Mouse (Mus musculus) hindbrain, embryonic 10.5 days (tissue): ENCODE results near the gene 1700001C02Rik. TPM values are rescaled to one million over a fixed set of nuclear protein-coding genes. Genes with fewer than 3 reads are reported as not detected.

Experiments used
- DNase-seq: peaks from one replicate; pipeline ENCODE4 v3.0.0-alpha.2; 2017; ENCODE audit warnings: low spot score
- H3K27ac ChIP-seq: fragments of 300-500 bp; sonication (generic); 2 replicates; pipeline ENCODE4 v1.5.1; 2016; ENCODE audit warnings: mild to moderate bottlenecking, moderate library complexity
- H3K27me3 ChIP-seq: fragments of 300-500 bp; sonication (generic); 2 replicates; pipeline ENCODE4 v1.6.1; 2016; ENCODE audit warnings: mild to moderate bottlenecking; ENCODE audit not compliant: poor library complexity, insufficient read depth, severe bottlenecking
- H3K36me3 ChIP-seq: fragments of 300-500 bp; sonication (generic); 2 replicates; pipeline ENCODE4 v1.6.1; 2016; ENCODE audit warnings: mild to moderate bottlenecking, moderate library complexity
- H3K4me1 ChIP-seq: fragments of 300-500 bp; sonication (generic); replicated peaks from 2 replicates; pipeline ENCODE4 v1.6.1; 2016; ENCODE audit warnings: mild to moderate bottlenecking
- H3K4me3 ChIP-seq: fragments of 300-500 bp; sonication (generic); 2 replicates; pipeline ENCODE4 v1.5.1; 2016; ENCODE audit warnings: mild to moderate bottlenecking, moderate library complexity
- H3K9me3 ChIP-seq: fragments of 300-500 bp; sonication (generic); 2 replicates; pipeline ENCODE4 v1.6.1; 2016; ENCODE audit warnings: mild to moderate bottlenecking, moderate library complexity
- WGBS: fragments of 180-500 bp; shearing (Covaris S2); methylation state at CpG from one replicate; pipeline ENCODE4 v1.1.7; 2016; 5-methylcytosine and 5-hydroxymethylcytosine counted together
- polyA plus RNA-seq: library from polyadenylated mRNA; unstranded; fragments of >200 nt; fragmentation: Nextera tagmentation; extraction: Ambion mirVana; gene quantifications from 2 replicates; pipeline ENCODE4 v1.2.1, GENCODE M21; 2016

The 1700001C02Rik gene
- polyA plus RNA-seq, 1 experiment from 2014 or later, result 1.4 TPM

- no peak overlapping the region for H3K27ac ChIP-seq
- no peaks in the 10 kb centered on the region for H3K9me3 ChIP-seq
- DNase-seq, result no peak
- no peaks in the 10 kb centered on the region for H3K27me3 ChIP-seq
- H3K36me3 ChIP-seq, result no peaks in the 10 kb centered on the region
- 81% methylated on average over 8 of the region's 8 CpGs for WGBS
- H3K4me1 ChIP-seq, result no peaks in the 10 kb centered on the region
- no peak overlapping the region for H3K4me3 ChIP-seq
Observed at GRCm38 (mm10) chr5:30513111-30513510, 47.3 kb downstream of the 1700001C02Rik start.

GRCm38 (mm10) chr5:30516376-30516775 lies 50.5 kb downstream of the 1700001C02Rik start:
- no peaks in the 10 kb centered on the region for H3K9me3 ChIP-seq
- 49% methylated on average over 7 of the region's 7 CpGs for WGBS
- H3K27ac ChIP-seq, result no peak overlapping the region
- peak; percentile 29 for DNase-seq
- H3K4me3 ChIP-seq, result no peak overlapping the region
- peaks cover 13% of the 10 kb centered on the region; the same call in 1 of the 2 replicates for H3K4me1 ChIP-seq
- no peaks in the 10 kb centered on the region for H3K36me3 ChIP-seq
- H3K27me3 ChIP-seq, result peaks cover 3% of the 10 kb centered on the region; the same call in 1 of the 2 replicates

GRCm38 (mm10) chr5:30518108-30518507 lies 52.3 kb downstream of the 1700001C02Rik start:
- Histone ChIP-seq H3K27ac (0 out of 2 replicates have a peak overlapping the region, but pooled peaks have one; percentile 30), H3K4me1 (peaks cover 19% of the 10 kb centered on the region), H3K36me3 (no peaks in the 10 kb centered on the region), H3K27me3 (peaks cover 3% of the 10 kb centered on the region; the same call in 1 of the 2 replicates), H3K4me3 (no peak overlapping the region), H3K9me3 (no peaks in the 10 kb centered on the region)
- WGBS, result 84% methylated on average over 5 of the region's 5 CpGs
- no peak for DNase-seq

- WGBS, result 83% methylated on average over 6 of the region's 6 CpGs
- DNase-seq, result no peak
- Histone ChIP-seq H3K36me3 (no peaks in the 10 kb centered on the region), H3K27ac (0 out of 2 replicates have a peak overlapping the region, but pooled peaks have one; percentile 40), H3K27me3 (peaks cover 3% of the 10 kb centered on the region; the same call in 1 of the 2 replicates), H3K4me3 (no peak overlapping the region), H3K9me3 (no peaks in the 10 kb centered on the region), H3K4me1 (peaks cover 23% of the 10 kb centered on the region)
Observed at GRCm38 (mm10) chr5:30518547-30518946, 52.7 kb downstream of the 1700001C02Rik start.

GRCm38 (mm10) chr5:30519494-30519893 lies 53.6 kb downstream of the 1700001C02Rik start:
- H3K9me3 ChIP-seq, result no peaks in the 10 kb centered on the region
- no peaks in the 10 kb centered on the region for H3K36me3 ChIP-seq
- no peak overlapping the region for H3K4me3 ChIP-seq
- H3K27ac ChIP-seq, result peak overlapping the region; percentile 40; the same call in 1 of the 2 replicates
- peaks cover 28% of the 10 kb centered on the region for H3K4me1 ChIP-seq
- DNase-seq, result no peak
- 55% methylated on average over 7 of the region's 7 CpGs for WGBS
- peaks cover 3% of the 10 kb centered on the region; the same call in 1 of the 2 replicates for H3K27me3 ChIP-seq

- Histone ChIP-seq H3K4me3 (no peak overlapping the region), H3K9me3 (no peaks in the 10 kb centered on the region), H3K27me3 (peaks cover 3% of the 10 kb centered on the region; the same call in 1 of the 2 replicates), H3K36me3 (no peaks in the 10 kb centered on the region), H3K27ac (no peak overlapping the region), H3K4me1 (peaks cover 28% of the 10 kb centered on the region)
- no peak for DNase-seq
- WGBS, result 85% methylated on average over 10 of the region's 10 CpGs
Observed at GRCm38 (mm10) chr5:30520214-30520732, 54.4 kb downstream of the 1700001C02Rik start.

- Histone ChIP-seq H3K4me1 (peaks cover 41% of the 10 kb centered on the region), H3K9me3 (no peaks in the 10 kb centered on the region), H3K36me3 (no peaks in the 10 kb centered on the region), H3K27ac (no peak overlapping the region), H3K27me3 (peaks cover 13% of the 10 kb centered on the region), H3K4me3 (no peak overlapping the region)
- WGBS, result 82% methylated on average over 8 of the region's 8 CpGs
- DNase-seq, result no peak
Observed at GRCm38 (mm10) chr5:30522406-30522805, 56.6 kb downstream of the 1700001C02Rik start.

GRCm38 (mm10) chr5:30523131-30523530 lies 57.3 kb downstream of the 1700001C02Rik start:
- Histone ChIP-seq H3K9me3 (no peaks in the 10 kb centered on the region), H3K4me1 (peaks cover 41% of the 10 kb centered on the region), H3K27me3 (peaks cover 19% of the 10 kb centered on the region), H3K4me3 (no peak overlapping the region), H3K36me3 (no peaks in the 10 kb centered on the region), H3K27ac (no peak overlapping the region)
- WGBS, result 75% methylated on average over 3 of the region's 3 CpGs
- DNase-seq, result no peak

GRCm38 (mm10) chr5:30524213-30524612 lies 58.4 kb downstream of the 1700001C02Rik start:
- no peak overlapping the region for H3K4me3 ChIP-seq
- H3K9me3 ChIP-seq, result no peaks in the 10 kb centered on the region
- peaks cover 38% of the 10 kb centered on the region for H3K4me1 ChIP-seq
- no peak overlapping the region for H3K27ac ChIP-seq
- no peak for DNase-seq
- H3K36me3 ChIP-seq, result no peaks in the 10 kb centered on the region
- H3K27me3 ChIP-seq, result peaks cover 20% of the 10 kb centered on the region
- WGBS, result 44% methylated on average over 3 of the region's 3 CpGs

GRCm38 (mm10) chr5:30525920-30526836 lies 60.3 kb downstream of the 1700001C02Rik start:
- Histone ChIP-seq H3K4me3 (no peak overlapping the region), H3K27me3 (peaks cover 20% of the 10 kb centered on the region), H3K36me3 (no peaks in the 10 kb centered on the region), H3K9me3 (no peaks in the 10 kb centered on the region), H3K27ac (peak overlapping the region; percentile 54; the same call in 1 of the 2 replicates), H3K4me1 (peaks cover 28% of the 10 kb centered on the region)
- peak; percentile 19 for DNase-seq
- WGBS, result 26% methylated on average over 12 of the region's 12 CpGs

GRCm38 (mm10) chr5:30527129-30527528 lies 61.3 kb downstream of the 1700001C02Rik start:
- WGBS, result 80% methylated on average over 5 of the region's 5 CpGs
- DNase-seq, result no peak
- Histone ChIP-seq H3K4me1 (peaks cover 28% of the 10 kb centered on the region), H3K27ac (no peak overlapping the region), H3K9me3 (no peaks in the 10 kb centered on the region), H3K27me3 (peaks cover 20% of the 10 kb centered on the region), H3K4me3 (no peak overlapping the region), H3K36me3 (no peaks in the 10 kb centered on the region)

- no peak overlapping the region for H3K27ac ChIP-seq
- DNase-seq, result no peak
- WGBS, result 46% methylated on average over 4 of the region's 4 CpGs
Observed at GRCm38 (mm10) chr5:30528906-30529305, 63.1 kb downstream of the 1700001C02Rik start.

More at GRCm38 (mm10) chr5:30528906-30529305, 63.1 kb downstream of the 1700001C02Rik start:
- H3K9me3 ChIP-seq, result no peaks in the 10 kb centered on the region
- H3K4me1 ChIP-seq, result peaks cover 17% of the 10 kb centered on the region
- H3K4me3 ChIP-seq, result no peak overlapping the region
- H3K27me3 ChIP-seq, result peaks cover 20% of the 10 kb centered on the region; the same call in 1 of the 2 replicates
- H3K36me3 ChIP-seq, result no peaks in the 10 kb centered on the region
